Mouse (Mus musculus) midbrain, embryonic 13.5 days (tissue): Measurements from ENCODE around the gene Sesn1. TPM values are rescaled to one million over a fixed set of nuclear protein-coding genes. Genes with fewer than 3 reads are reported as not detected.

Experiments
- ATAC-seq: fragments of 200-750 bp; cut with Nextera tagmentation; 2 replicates; pipeline ENCODE4 v1.8.0; 2017; ENCODE audit warnings: mild to moderate bottlenecking, moderate TSS enrichment, moderate library complexity
- H3K27ac ChIP-seq: fragments of 300-500 bp; sonication (generic); 2 replicates; pipeline ENCODE4 v1.5.1; 2015; ENCODE audit warnings: inconsistent platforms, mild to moderate bottlenecking, moderate library complexity
- H3K27me3 ChIP-seq: fragments of 300-500 bp; sonication (generic); 2 replicates; pipeline ENCODE4 v1.6.1; 2015; ENCODE audit warnings: mild to moderate bottlenecking, inconsistent platforms
- H3K36me3 ChIP-seq: fragments of 300-500 bp; sonication (generic); 2 replicates; pipeline ENCODE4 v1.6.1; 2015; ENCODE audit warnings: mild to moderate bottlenecking, inconsistent platforms
- H3K4me1 ChIP-seq: fragments of 300-500 bp; sonication (generic); replicated peaks from 2 replicates; pipeline ENCODE4 v1.6.1; 2015; ENCODE audit warnings: inconsistent platforms
- H3K4me2 ChIP-seq: fragments of 300-500 bp; sonication (generic); replicated peaks from 2 replicates; pipeline ENCODE4 v1.6.1; 2015; ENCODE audit warnings: moderate library complexity, mild to moderate bottlenecking, inconsistent platforms
- H3K4me3 ChIP-seq: fragments of 300-500 bp; sonication (generic); replicated peaks from 2 replicates; pipeline ENCODE4 v1.5.1; 2015; ENCODE audit warnings: mild to moderate bottlenecking, inconsistent platforms
- H3K9ac ChIP-seq: fragments of 300-500 bp; sonication (generic); replicated peaks from 2 replicates; pipeline ENCODE4 v1.6.1; 2015; ENCODE audit warnings: mild to moderate bottlenecking, inconsistent platforms
- H3K9me3 ChIP-seq: fragments of 300-500 bp; sonication (generic); 2 replicates; pipeline ENCODE4 v1.6.1; 2016; ENCODE audit warnings: mild to moderate bottlenecking, inconsistent platforms
- WGBS: fragments of 180-500 bp; shearing (Covaris S2); methylation state at CpG from one replicate; pipeline ENCODE4 v1.1.7; 2015; 5-methylcytosine and 5-hydroxymethylcytosine counted together
- polyA plus RNA-seq: library from polyadenylated mRNA; unstranded; fragments of >200 nt; fragmentation: Nextera tagmentation; extraction: Ambion mirVana; gene quantifications from 2 replicates; pipeline ENCODE4 v1.2.1, GENCODE M21; 2015

Gene Sesn1
- polyA plus RNA-seq, 1 experiment from 2014 or later = 28.9 TPM

DNA sequence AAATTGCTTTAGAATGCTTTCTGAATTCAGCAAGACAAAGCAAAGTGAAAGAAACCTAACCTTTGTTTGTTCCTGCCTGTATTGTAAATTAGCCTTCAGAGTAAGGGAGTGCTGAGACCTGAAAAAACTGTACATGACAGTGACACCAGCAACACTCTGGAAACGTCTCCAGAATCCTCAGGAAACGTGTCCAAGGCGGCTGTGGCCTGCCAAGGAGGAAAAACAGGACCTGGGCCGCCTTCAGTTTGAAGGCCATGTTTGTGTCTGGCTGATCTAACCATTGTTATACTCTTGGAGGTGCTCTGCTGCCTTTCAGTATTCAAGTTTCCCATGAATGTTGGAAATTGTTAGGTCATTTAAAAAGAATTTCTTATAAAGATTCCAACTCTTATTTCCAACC is 70.5 kb downstream of the Sesn1 start:
- Histone ChIP-seq H3K27ac (no peak overlapping the region), H3K36me3 (no peaks in the 10 kb centered on the region), H3K4me3 (no peak overlapping the region), H3K9me3 (no peaks in the 10 kb centered on the region), H3K4me2 (no peak overlapping the region), H3K27me3 (no peaks in the 10 kb centered on the region), H3K4me1 (peaks cover 9% of the 10 kb centered on the region), H3K9ac (no peak overlapping the region)
- ATAC-seq = no peak
- 56% methylated on average over 4 of the region's 4 CpGs for WGBS

DNA sequence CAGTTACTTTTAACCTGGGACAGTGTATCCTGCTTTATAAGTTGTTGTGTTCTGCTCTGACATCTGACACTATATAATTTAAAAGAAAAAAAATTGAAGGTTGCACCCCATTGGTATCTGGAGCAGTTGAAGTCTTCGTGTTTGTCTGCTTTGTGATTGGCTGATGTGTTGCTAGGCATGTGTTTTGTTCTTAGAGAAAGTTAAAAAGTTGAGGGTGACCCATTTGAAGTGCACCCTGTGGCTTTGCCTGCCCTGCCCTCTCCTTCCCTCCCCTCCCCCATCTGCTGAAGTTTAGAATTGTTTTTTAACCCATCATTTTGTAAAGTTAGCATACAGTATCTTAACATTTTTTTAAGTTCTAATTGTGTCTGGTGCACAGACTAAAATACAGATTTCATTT is 71.0 kb downstream of the Sesn1 start:
- Histone ChIP-seq H3K27me3 (no peaks in the 10 kb centered on the region), H3K4me3 (no peak overlapping the region), H3K9me3 (no peaks in the 10 kb centered on the region), H3K36me3 (no peaks in the 10 kb centered on the region), H3K4me1 (peaks cover 9% of the 10 kb centered on the region), H3K4me2 (no peak overlapping the region), H3K9ac (no peak overlapping the region), H3K27ac (no peak overlapping the region)
- no peak for ATAC-seq
- 22% methylated on average over 1 of the region's 1 CpGs for WGBS

DNA sequence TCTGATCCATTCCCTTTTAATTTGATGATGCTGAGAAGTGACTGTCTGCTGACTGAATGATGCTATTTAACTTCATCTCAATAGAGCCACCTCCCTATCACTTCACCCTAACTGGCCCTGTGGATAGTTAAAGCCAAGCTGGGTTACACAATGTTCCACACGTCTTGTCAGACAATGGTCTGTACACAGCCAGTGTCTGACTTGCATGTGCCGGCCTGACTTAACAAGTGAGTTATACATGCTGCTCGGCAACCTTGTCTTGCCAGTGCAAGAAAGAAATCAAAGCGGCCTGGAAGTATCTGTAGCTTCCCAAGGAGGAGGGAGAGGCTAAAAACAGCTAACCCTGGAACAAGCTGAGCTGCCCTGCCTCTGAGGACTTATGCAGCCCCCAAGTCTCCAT is 71.7 kb downstream of the Sesn1 start:
- Histone ChIP-seq H3K27ac (no peak overlapping the region), H3K4me1 (peaks cover 9% of the 10 kb centered on the region), H3K4me3 (no peak overlapping the region), H3K4me2 (no peak overlapping the region), H3K36me3 (no peaks in the 10 kb centered on the region), H3K9me3 (no peaks in the 10 kb centered on the region), H3K27me3 (no peaks in the 10 kb centered on the region), H3K9ac (no peak overlapping the region)
- whole genome bisulfite sequencing = 12% methylated on average over 4 of the region's 4 CpGs
- peak; percentile 48; the same call in 1 of the 2 replicates for ATAC-seq

- H3K27ac ChIP-seq = no peak overlapping the region
- no peaks in the 10 kb centered on the region for H3K36me3 ChIP-seq
- no peak overlapping the region for H3K4me3 ChIP-seq
- no peaks in the 10 kb centered on the region for H3K27me3 ChIP-seq
- 49% methylated on average over 8 of the region's 8 CpGs for WGBS
- H3K4me2 ChIP-seq = no peak overlapping the region
- H3K9ac ChIP-seq = no peak overlapping the region
- no peaks in the 10 kb centered on the region for H3K9me3 ChIP-seq
- ATAC-seq = no peak
- H3K4me1 ChIP-seq = peaks cover 23% of the 10 kb centered on the region
These were observed 74.2 kb downstream of the Sesn1 start for GRCm38 (mm10) chr10:41883741-41884575.

GRCm38 (mm10) chr10:41887080-41887821 is 77.5 kb downstream of the Sesn1 start:
- ATAC-seq = peak; percentile 98
- H3K4me1 ChIP-seq = peaks cover 18% of the 10 kb centered on the region
- H3K27ac ChIP-seq = peak overlapping the region; percentile 95
- no peaks in the 10 kb centered on the region for H3K36me3 ChIP-seq
- H3K4me2 ChIP-seq = peak overlapping the region; percentile 73
- peak overlapping the region; percentile 84 for H3K9ac ChIP-seq
- no peaks in the 10 kb centered on the region for H3K9me3 ChIP-seq
- under 1% methylated on average over 63 of the region's 65 CpGs for WGBS
- peak overlapping the region; percentile 74 for H3K4me3 ChIP-seq
- H3K27me3 ChIP-seq = no peaks in the 10 kb centered on the region

DNA sequence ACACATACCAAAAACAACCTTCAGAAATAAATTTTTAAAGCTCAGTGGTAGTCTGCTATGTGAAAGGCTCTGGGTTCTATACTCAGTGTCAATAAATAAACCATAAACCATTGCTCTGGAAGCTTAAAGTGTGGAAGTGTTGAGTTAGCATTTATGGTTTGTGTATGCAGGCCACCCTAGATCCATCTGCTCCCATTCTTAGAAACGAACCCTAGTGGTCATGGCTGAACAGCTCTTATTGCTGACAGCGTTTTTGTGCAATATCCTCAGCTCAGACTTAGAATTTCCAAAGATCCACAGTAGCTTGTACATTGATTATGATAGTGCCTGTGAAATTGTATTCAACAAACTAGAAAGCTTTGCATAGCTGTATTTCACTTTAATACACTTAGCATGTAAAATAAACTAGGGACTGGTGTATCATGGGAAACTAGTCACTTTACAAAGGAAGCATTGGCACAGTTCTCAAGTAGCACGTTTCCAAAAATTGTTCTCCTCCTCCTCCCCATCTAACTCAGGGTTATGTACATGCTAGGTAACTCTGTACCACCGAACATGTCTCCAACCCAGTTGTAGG is 78.7 kb downstream of the Sesn1 start:
- Histone ChIP-seq H3K9me3 (no peaks in the 10 kb centered on the region), H3K4me2 (peak overlapping the region; percentile 73), H3K4me1 (peaks cover 18% of the 10 kb centered on the region), H3K36me3 (no peaks in the 10 kb centered on the region), H3K9ac (no peak overlapping the region), H3K27me3 (no peaks in the 10 kb centered on the region), H3K27ac (no peak overlapping the region), H3K4me3 (peak overlapping the region; percentile 74)
- 50% methylated on average over 4 of the region's 4 CpGs for WGBS
- no peak for ATAC-seq

DNA sequence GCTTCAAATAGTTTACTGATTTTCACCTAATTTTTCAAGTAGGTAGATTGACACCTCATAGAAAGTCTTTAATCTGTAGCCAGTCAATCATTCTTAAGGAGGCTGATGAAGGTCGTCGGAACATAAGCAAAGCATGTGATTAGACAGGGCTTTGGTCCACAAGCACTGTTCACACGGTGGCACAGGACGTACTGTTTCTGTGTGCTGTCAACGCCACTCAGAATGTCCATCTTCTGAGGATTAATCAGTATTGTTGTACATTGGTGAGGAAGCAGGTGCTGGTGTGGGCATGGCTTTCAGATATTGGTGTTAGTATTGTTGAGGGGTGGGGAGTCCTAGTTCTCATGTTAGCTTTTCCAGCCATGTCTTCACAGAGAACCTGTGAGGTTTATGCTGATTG is 79.8 kb downstream of the Sesn1 start:
- Histone ChIP-seq H3K36me3 (no peaks in the 10 kb centered on the region), H3K9ac (no peak overlapping the region), H3K4me2 (no peak overlapping the region), H3K4me1 (peaks cover 29% of the 10 kb centered on the region), H3K27ac (no peak overlapping the region), H3K27me3 (no peaks in the 10 kb centered on the region), H3K4me3 (no peak overlapping the region), H3K9me3 (no peaks in the 10 kb centered on the region)
- no peak for ATAC-seq
- WGBS = 54% methylated on average over 5 of the region's 5 CpGs

DNA sequence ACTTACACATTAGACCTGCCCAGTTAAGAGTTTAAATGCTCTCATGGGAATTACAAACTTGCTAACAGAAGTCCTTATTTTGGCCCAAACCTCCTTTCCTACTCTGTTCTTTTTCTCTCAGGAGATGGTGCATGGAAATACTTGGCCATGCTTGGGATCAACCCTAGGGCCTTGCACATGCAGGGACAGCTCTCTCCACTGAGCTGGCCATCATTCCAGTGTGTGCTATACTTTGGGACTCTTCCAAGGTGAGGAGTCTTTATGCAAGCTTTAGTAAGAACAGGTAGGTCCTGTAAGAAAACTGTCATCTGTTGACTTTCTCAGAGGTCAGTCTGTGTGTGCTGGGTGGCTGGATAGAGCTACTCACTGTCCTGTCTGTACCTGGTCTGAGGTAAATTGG is 80.8 kb downstream of the Sesn1 start:
- Histone ChIP-seq H3K9ac (no peak overlapping the region), H3K4me3 (no peak overlapping the region)
- ATAC-seq = no peak

GRCm38 (mm10) chr10:41891312-41891711 is 81.6 kb downstream of the Sesn1 start:
- no peak overlapping the region for H3K9ac ChIP-seq
- ATAC-seq = no peak
- H3K36me3 ChIP-seq = peaks cover 5% of the 10 kb centered on the region
- H3K4me2 ChIP-seq = no peak overlapping the region
- 94% methylated on average over 4 of the region's 4 CpGs for WGBS
- H3K27me3 ChIP-seq = no peaks in the 10 kb centered on the region
- no peak overlapping the region for H3K27ac ChIP-seq
- peaks cover 31% of the 10 kb centered on the region for H3K4me1 ChIP-seq
- no peak overlapping the region for H3K4me3 ChIP-seq
- H3K9me3 ChIP-seq = no peaks in the 10 kb centered on the region

More for the DNA sequence above, 80.8 kb downstream of the Sesn1 start:
- no peak overlapping the region for H3K4me2 ChIP-seq
- H3K27ac ChIP-seq = no peak overlapping the region
- peaks cover 31% of the 10 kb centered on the region for H3K4me1 ChIP-seq
- no peaks in the 10 kb centered on the region for H3K9me3 ChIP-seq
- no peaks in the 10 kb centered on the region for H3K36me3 ChIP-seq
- no peaks in the 10 kb centered on the region for H3K27me3 ChIP-seq

GRCm38 (mm10) chr10:41893433-41894411 is 84.0 kb downstream of the Sesn1 start:
- H3K4me1 ChIP-seq = peaks cover 16% of the 10 kb centered on the region
- H3K36me3 ChIP-seq = peaks cover 15% of the 10 kb centered on the region
- H3K9ac ChIP-seq = peak overlapping the region; percentile 16; the same call in 1 of the 2 replicates
- no peak overlapping the region for H3K4me2 ChIP-seq
- no peaks in the 10 kb centered on the region for H3K9me3 ChIP-seq
- H3K27ac ChIP-seq = no peak overlapping the region
- WGBS = 74% methylated on average over 4 of the region's 4 CpGs
- no peaks in the 10 kb centered on the region for H3K27me3 ChIP-seq
- no peak overlapping the region for H3K4me3 ChIP-seq
- no peak for ATAC-seq

DNA sequence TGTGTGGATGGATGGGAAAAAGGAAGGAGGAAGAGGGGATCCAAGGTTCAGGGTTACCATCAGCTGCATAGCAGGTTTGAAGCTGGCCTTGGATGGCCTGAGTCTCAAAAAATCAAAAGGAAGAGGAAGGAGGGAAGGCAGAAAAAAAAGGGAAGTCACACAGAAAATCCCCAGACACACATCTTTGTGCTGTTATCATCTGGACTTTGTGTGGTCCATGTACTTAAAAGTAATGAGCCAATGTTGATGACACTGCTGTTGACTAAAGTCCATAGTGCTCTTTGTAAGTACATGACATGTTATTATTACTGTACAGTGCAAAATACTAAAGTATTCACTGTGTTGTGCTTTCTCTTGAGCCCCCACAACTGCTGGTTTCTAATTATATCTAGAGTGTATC is 86.7 kb downstream of the Sesn1 start:
- Histone ChIP-seq H3K4me3 (no peak overlapping the region), H3K27ac (no peak overlapping the region), H3K9ac (no peak overlapping the region), H3K27me3 (no peaks in the 10 kb centered on the region), H3K9me3 (no peaks in the 10 kb centered on the region), H3K4me1 (peaks cover 13% of the 10 kb centered on the region), H3K4me2 (no peak overlapping the region), H3K36me3 (peaks cover 24% of the 10 kb centered on the region)
- ATAC-seq = no peak
